Mouse (Mus musculus) midbrain, postnatal 0 days (tissue): Measurements from ENCODE around the gene Vrk1. TPM values are rescaled to one million over a fixed set of nuclear protein-coding genes. Genes with fewer than 3 reads are reported as not detected.

Source experiments
- ATAC-seq: fragments of 200-750 bp; cut with Nextera tagmentation; 2 replicates; pipeline ENCODE4 v1.8.0; 2017; ENCODE audit warnings: moderate number of reproducible peaks, mild to moderate bottlenecking, moderate TSS enrichment, moderate library complexity; ENCODE audit not compliant: low FRiP score
- DNase-seq: peaks from one replicate; pipeline ENCODE4 v3.0.0-alpha.2; 2015; ENCODE audit warnings: low spot score
- H3K27ac ChIP-seq: fragments of 300-500 bp; sonication (generic); 2 replicates; pipeline ENCODE4 v1.5.1; 2014; ENCODE audit warnings: low read depth, mild to moderate bottlenecking, low read length, mixed read lengths
- H3K27me3 ChIP-seq: fragments of 300-500 bp; sonication (generic); 2 replicates; pipeline ENCODE4 v1.6.1; 2014; ENCODE audit warnings: low read length, control low read depth, mixed read lengths; ENCODE audit not compliant: insufficient read depth
- H3K36me3 ChIP-seq: fragments of 300-500 bp; sonication (generic); 2 replicates; pipeline ENCODE4 v1.6.1; 2014; ENCODE audit warnings: low read length, control low read depth, mixed read lengths; ENCODE audit not compliant: insufficient read depth
- H3K4me1 ChIP-seq: fragments of 300-500 bp; sonication (generic); 2 replicates; pipeline ENCODE4 v1.6.1; 2014; ENCODE audit warnings: mild to moderate bottlenecking, control low read depth, antibody characterized with exemption, low read length, mixed read lengths; ENCODE audit not compliant: insufficient read depth
- H3K4me2 ChIP-seq: fragments of 300-500 bp; sonication (generic); 2 replicates; pipeline ENCODE4 v1.6.1; 2014; ENCODE audit warnings: low read depth, mild to moderate bottlenecking, low read length, mixed read lengths; ENCODE audit not compliant: poor library complexity, severe bottlenecking
- H3K4me3 ChIP-seq: fragments of 300-500 bp; sonication (generic); 2 replicates; pipeline ENCODE4 v1.5.1; 2014; ENCODE audit warnings: low read depth, mild to moderate bottlenecking, low read length, moderate library complexity
- H3K9ac ChIP-seq: fragments of 300-500 bp; sonication (generic); replicated peaks from 2 replicates; pipeline ENCODE4 v1.6.1; 2014; ENCODE audit warnings: mild to moderate bottlenecking, low read length, moderate library complexity, mixed read lengths; ENCODE audit not compliant: poor library complexity, severe bottlenecking
- H3K9me3 ChIP-seq: fragments of 300-500 bp; sonication (generic); 2 replicates; pipeline ENCODE4 v1.6.1; 2016; ENCODE audit warnings: low read length, control low read depth
- CTCF ChIP-seq: IDR thresholded peaks from 2 replicates; pipeline ENCODE4 v1.5.1; 2016; ENCODE audit warnings: antibody characterized with exemption, mild to moderate bottlenecking
- WGBS: fragments of 180-500 bp; shearing (Covaris S2); extraction: QIAGEN DNeasy Blood & Tissue Kit; methylation state at CpG from one replicate; pipeline ENCODE4 v1.1.7; 2014; 5-methylcytosine and 5-hydroxymethylcytosine counted together
- polyA plus RNA-seq: library from polyadenylated mRNA; unstranded; fragments of >200 nt; fragmentation: Nextera tagmentation; extraction: Ambion mirVana; gene quantifications from 2 replicates; pipeline ENCODE4 v1.2.1, GENCODE M21; 2015
- total RNA-seq: library from RNA; depleted of rRNA; stranded (reverse); fragments of >200 nt; gene quantifications from 2 replicates; pipeline ENCODE4 v1.2.3, GENCODE M21; 2014

The Vrk1 gene
- total and polyA plus RNA-seq, 2 experiments from 2014 or later, result 9.4 to 30.3 TPM

- TF ChIP-seq CTCF, result no peak
- Histone ChIP-seq H3K27ac (no peak overlapping the region), H3K4me3 (no peak overlapping the region), H3K36me3 (no peaks in the 10 kb centered on the region), H3K4me1 (no peaks in the 10 kb centered on the region), H3K9me3 (no peaks in the 10 kb centered on the region), H3K27me3 (no peaks in the 10 kb centered on the region), H3K4me2 (no peak overlapping the region), H3K9ac (no peak overlapping the region)
- DNase-seq (no peak), ATAC-seq (no peak)
- 66% methylated on average over 10 of the region's 10 CpGs for WGBS
Observed at GRCm38 (mm10) chr12:106071575-106072166, 61.6 kb downstream of the Vrk1 start.

- no peak for TF ChIP-seq CTCF
- Histone ChIP-seq H3K9me3 (no peaks in the 10 kb centered on the region), H3K9ac (no peak overlapping the region), H3K4me3 (no peak overlapping the region), H3K4me1 (no peaks in the 10 kb centered on the region), H3K27ac (no peak overlapping the region), H3K4me2 (no peak overlapping the region), H3K27me3 (no peaks in the 10 kb centered on the region), H3K36me3 (no peaks in the 10 kb centered on the region)
- DNase-seq, result no peak
- WGBS, result 87% methylated on average over 12 of the region's 12 CpGs
- ATAC-seq, result no peak
Observed at GRCm38 (mm10) chr12:106074371-106075155, 64.5 kb downstream of the Vrk1 start.

- Histone ChIP-seq H3K4me1 (no peaks in the 10 kb centered on the region), H3K4me3 (no peak overlapping the region), H3K9me3 (no peaks in the 10 kb centered on the region), H3K4me2 (no peak overlapping the region), H3K9ac (no peak overlapping the region), H3K36me3 (no peaks in the 10 kb centered on the region), H3K27me3 (no peaks in the 10 kb centered on the region), H3K27ac (no peak overlapping the region)
- no peak for ATAC-seq
- 93% methylated on average over 15 of the region's 15 CpGs for WGBS
- TF ChIP-seq CTCF, result no peak
- no peak for DNase-seq
Observed at GRCm38 (mm10) chr12:106076131-106076530, 66.1 kb downstream of the Vrk1 start.

GRCm38 (mm10) chr12:106080511-106080910, 70.5 kb downstream of the Vrk1 start:
- Histone ChIP-seq H3K27ac (no peak overlapping the region), H3K9ac (no peak overlapping the region), H3K4me3 (no peak overlapping the region), H3K4me2 (peak overlapping the region; percentile 47; the same call in 1 of the 2 replicates), H3K36me3 (no peaks in the 10 kb centered on the region), H3K27me3 (no peaks in the 10 kb centered on the region), H3K9me3 (no peaks in the 10 kb centered on the region), H3K4me1 (no peaks in the 10 kb centered on the region)
- no peak for ATAC-seq
- TF ChIP-seq CTCF, result no peak
- 34% methylated on average over 5 of the region's 5 CpGs for WGBS
- DNase-seq, result no peak

- 11% methylated on average over 23 of the region's 23 CpGs for WGBS
- no peaks in the 10 kb centered on the region for H3K4me1 ChIP-seq
- no peaks in the 10 kb centered on the region for H3K9me3 ChIP-seq
- H3K9ac ChIP-seq, result peak overlapping the region; percentile 46; the same call in 1 of the 2 replicates
- H3K27me3 ChIP-seq, result no peaks in the 10 kb centered on the region
- no peak overlapping the region for H3K27ac ChIP-seq
- no peak for TF ChIP-seq CTCF
- H3K4me2 ChIP-seq, result peak overlapping the region; percentile 47
- ATAC-seq, result no peak
- H3K36me3 ChIP-seq, result no peaks in the 10 kb centered on the region
- DNase-seq, result peak; percentile 55
- H3K4me3 ChIP-seq, result peak overlapping the region; percentile 28
Observed at GRCm38 (mm10) chr12:106080945-106081747, 71.1 kb downstream of the Vrk1 start.

GRCm38 (mm10) chr12:106081748-106082140, 71.7 kb downstream of the Vrk1 start:
- no peak for DNase-seq
- H3K4me1 ChIP-seq, result no peaks in the 10 kb centered on the region
- no peak overlapping the region for H3K27ac ChIP-seq
- no peaks in the 10 kb centered on the region for H3K36me3 ChIP-seq
- H3K4me2 ChIP-seq, result no peak overlapping the region
- no peak for TF ChIP-seq CTCF
- no peak for ATAC-seq
- H3K9me3 ChIP-seq, result no peaks in the 10 kb centered on the region
- no peaks in the 10 kb centered on the region for H3K27me3 ChIP-seq
- 35% methylated on average over 7 of the region's 7 CpGs for WGBS
- H3K9ac ChIP-seq, result no peak overlapping the region
- H3K4me3 ChIP-seq, result no peak overlapping the region
